Mouse (Mus musculus): ENCODE results near the gene Jpt1.

GRCm38 (mm10) chr11:115516942-115517341, 2.8 kb upstream of the Jpt1 start:
- TF ChIP-seq GATA1 (IDR thresholded peaks at IDR 0.05; ENCODE audit: low read length) = no peak
- TF ChIP-seq TAL1 (IDR thresholded peaks at IDR 0.05; ENCODE audit: low read length) = no peak
